Mouse (Mus musculus) liver, embryonic 16.5 days (tissue): ENCODE results near the gene Rprml. TPM values are rescaled to one million over a fixed set of nuclear protein-coding genes. Genes with fewer than 3 reads are reported as not detected.

ENCODE experiments used
- ATAC-seq: fragments of 200-750 bp; cut with Nextera tagmentation; 2 replicates; pipeline ENCODE4 v1.8.0; 2017; ENCODE audit warnings: low read depth, mild to moderate bottlenecking, moderate number of reproducible peaks, moderate library complexity
- H3K27ac ChIP-seq: fragments of 300-500 bp; sonication (generic); 2 replicates; pipeline ENCODE4 v1.5.1; 2014; ENCODE audit warnings: mild to moderate bottlenecking, low read length
- H3K27me3 ChIP-seq: fragments of 300-500 bp; sonication (generic); 2 replicates; pipeline ENCODE4 v1.6.1; 2014; ENCODE audit warnings: low read depth, low read length, mixed read lengths; ENCODE audit not compliant: control insufficient read depth, insufficient read depth
- H3K36me3 ChIP-seq: fragments of 300-500 bp; sonication (generic); 2 replicates; pipeline ENCODE4 v1.6.1; 2014; ENCODE audit warnings: mild to moderate bottlenecking; ENCODE audit not compliant: control insufficient read depth, insufficient read depth
- H3K4me1 ChIP-seq: fragments of 300-500 bp; sonication (generic); 2 replicates; pipeline ENCODE4 v1.6.1; 2014; ENCODE audit warnings: low read depth, low read length, mixed read lengths; ENCODE audit not compliant: control insufficient read depth
- H3K4me2 ChIP-seq: fragments of 300-500 bp; sonication (generic); 2 replicates; pipeline ENCODE4 v1.6.1; 2014; ENCODE audit warnings: low read depth, low read length, mixed read lengths
- H3K4me3 ChIP-seq: fragments of 300-500 bp; sonication (generic); 2 replicates; pipeline ENCODE4 v1.5.1; 2014; ENCODE audit warnings: low read depth, mild to moderate bottlenecking, low read length
- H3K9ac ChIP-seq: fragments of 300-500 bp; sonication (generic); 2 replicates; pipeline ENCODE4 v1.6.1; 2014; ENCODE audit warnings: low read depth, low read length
- H3K9me3 ChIP-seq: fragments of 300-500 bp; sonication (generic); replicated peaks from 2 replicates; pipeline ENCODE4 v1.6.1; 2016; ENCODE audit warnings: low read length; ENCODE audit not compliant: control insufficient read depth
- WGBS: fragments of 180-500 bp; shearing (Covaris S2); extraction: QIAGEN DNeasy Blood & Tissue Kit; methylation state at CpG from one replicate; pipeline ENCODE4 v1.1.7; 2014; ENCODE audit not compliant: insufficient replicate concordance; 5-methylcytosine and 5-hydroxymethylcytosine counted together
- polyA plus RNA-seq: library from polyadenylated mRNA; unstranded; fragments of >200 nt; fragmentation: Nextera tagmentation; extraction: Ambion mirVana; gene quantifications from 2 replicates; pipeline ENCODE4 v1.2.1, GENCODE M21; 2015

The Rprml gene
- polyA plus RNA-seq, result not detected in 2 replicates

DNA sequence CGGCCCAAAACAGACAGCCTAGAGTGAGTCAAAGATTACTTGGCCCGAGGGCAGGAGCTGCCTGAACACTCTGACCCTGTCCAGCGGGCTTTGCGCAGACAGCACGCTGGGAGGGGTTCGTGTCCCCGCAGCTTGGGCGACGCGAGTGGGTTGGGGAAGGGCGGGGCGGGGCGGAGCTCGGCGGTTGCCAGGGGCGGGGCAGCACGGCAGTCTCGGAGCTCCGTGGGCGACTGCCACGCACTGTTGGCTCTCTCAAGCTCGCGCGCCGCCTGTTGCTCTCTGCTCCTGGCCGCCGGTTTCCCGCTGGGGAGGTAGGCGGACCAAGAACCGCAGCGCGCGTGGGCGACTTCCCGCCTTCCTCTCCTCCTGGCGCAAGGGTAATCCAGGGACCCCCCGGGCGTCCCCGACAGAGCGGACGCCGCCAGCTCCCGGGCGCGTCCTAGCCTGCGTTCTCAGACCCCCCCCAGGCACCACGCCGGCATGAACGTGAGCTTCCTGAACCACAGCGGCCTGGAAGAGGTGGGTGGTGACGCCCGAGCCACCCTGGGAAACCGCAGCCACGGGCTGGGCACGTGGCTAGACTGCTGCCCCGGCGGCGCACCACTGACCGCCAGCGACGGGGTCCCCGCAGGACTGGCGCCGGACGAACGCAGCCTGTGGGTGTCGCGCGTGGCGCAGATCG is at the start of gene Rprml:
TSS of gene Rprml (plus strand) at position 270 of the 682 bp plus-strand sequence.
- no peaks in the 10 kb centered on the region for H3K9me3 ChIP-seq
- no peaks in the 10 kb centered on the region for H3K4me1 ChIP-seq
- peak within 1 kb of the TSS; percentile 25; the same call in 1 of the 2 replicates for H3K4me2 ChIP-seq
- peak within 1 kb of the TSS; percentile 15 for H3K4me3 ChIP-seq
- no peak within 1 kb of the TSS for H3K27ac ChIP-seq
- no peaks in the 10 kb centered on the region for H3K36me3 ChIP-seq
- peaks cover 44% of the 10 kb centered on the region for H3K27me3 ChIP-seq
- H3K9ac ChIP-seq, result no peak within 1 kb of the TSS
- WGBS, result 2% methylated on average over 67 of the region's 71 CpGs
- ATAC-seq, result no peak

DNA sequence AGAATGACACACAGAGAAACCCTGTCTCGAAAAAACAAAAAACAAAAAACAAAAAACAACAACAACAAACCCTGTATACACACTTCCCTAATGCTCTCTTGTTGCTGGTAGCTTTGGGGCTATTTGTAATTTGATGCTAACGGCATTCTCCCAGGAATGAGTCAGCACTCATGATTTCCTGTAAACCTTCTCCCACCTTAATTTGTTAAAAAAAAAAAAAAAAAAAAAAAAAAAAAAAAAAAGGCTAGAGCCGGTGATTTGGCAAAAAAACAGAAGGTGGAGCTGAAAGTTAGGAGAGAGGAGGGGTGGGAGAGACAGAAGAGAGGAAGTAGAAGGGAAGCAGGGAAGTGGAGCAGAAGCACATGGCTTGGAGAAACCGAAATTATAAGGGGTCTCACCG is 42.8 kb upstream of the Rprml start:
- 21% methylated on average over 5 of the region's 5 CpGs for WGBS
- H3K9me3 ChIP-seq, result no peaks in the 10 kb centered on the region

DNA sequence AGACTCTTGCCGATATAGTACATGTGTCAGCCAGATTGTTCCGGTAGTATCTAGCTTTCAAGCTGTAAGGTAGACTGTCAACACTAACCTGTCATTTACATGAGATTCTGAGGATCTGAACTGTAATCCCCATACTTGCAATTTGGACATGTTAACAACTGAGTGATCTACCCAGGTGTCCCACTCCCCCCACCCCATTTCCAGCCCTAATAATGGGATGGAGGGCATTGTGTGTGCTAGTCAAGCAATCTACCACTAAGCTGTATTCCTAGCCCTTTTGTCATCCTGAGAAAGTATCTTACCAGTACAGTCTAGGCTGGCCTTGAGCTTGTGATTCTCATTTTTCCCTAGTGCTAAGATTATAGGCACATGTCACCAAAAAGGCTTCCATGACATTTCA is 38.6 kb upstream of the Rprml start:
- Histone ChIP-seq H3K4me2 (no peak overlapping the region), H3K4me3 (no peak overlapping the region), H3K27ac (no peak overlapping the region), H3K27me3 (no peaks in the 10 kb centered on the region), H3K9ac (no peak overlapping the region), H3K4me1 (no peaks in the 10 kb centered on the region), H3K9me3 (no peaks in the 10 kb centered on the region), H3K36me3 (no peaks in the 10 kb centered on the region)
- WGBS, result 67% methylated on average over 2 of the region's 2 CpGs
- ATAC-seq, result no peak

More for the DNA sequence above, 42.8 kb upstream of the Rprml start:
- H3K27ac ChIP-seq, result no peak overlapping the region
- H3K36me3 ChIP-seq, result no peaks in the 10 kb centered on the region
- ATAC-seq, result no peak
- no peak overlapping the region for H3K9ac ChIP-seq
- H3K4me2 ChIP-seq, result no peak overlapping the region
- no peaks in the 10 kb centered on the region for H3K27me3 ChIP-seq
- no peaks in the 10 kb centered on the region for H3K4me1 ChIP-seq
- H3K4me3 ChIP-seq, result no peak overlapping the region

DNA sequence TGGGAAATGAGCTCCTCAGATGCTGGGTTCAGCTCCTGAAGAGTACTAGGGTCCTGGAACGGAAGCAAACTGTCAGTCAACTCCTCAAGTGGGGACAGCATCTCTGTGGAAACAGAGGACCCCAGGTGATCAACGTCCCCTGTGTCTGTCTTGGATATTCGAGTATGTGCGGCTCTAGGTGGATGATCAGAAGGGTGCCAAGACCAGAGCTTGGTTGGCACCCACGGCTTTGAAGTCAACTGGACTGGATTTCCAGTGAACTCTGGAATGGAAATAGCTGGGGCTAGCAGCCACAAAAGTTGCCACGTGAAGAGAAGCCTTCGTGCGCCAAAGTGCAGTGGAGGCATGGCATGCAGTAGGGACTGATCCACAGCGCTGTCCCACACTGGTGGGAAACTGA is 28.3 kb upstream of the Rprml start, which contains the start of gene Gm884:
TSS of gene Gm884 (minus strand) at position 101 of the 400 bp plus-strand sequence.
- Histone ChIP-seq H3K9me3 (no peaks in the 10 kb centered on the region), H3K4me2 (no peak within 1 kb of the TSS), H3K27me3 (no peaks in the 10 kb centered on the region), H3K4me1 (no peaks in the 10 kb centered on the region), H3K4me3 (no peak within 1 kb of the TSS), H3K9ac (no peak within 1 kb of the TSS), H3K27ac (no peak within 1 kb of the TSS), H3K36me3 (no peaks in the 10 kb centered on the region)
- WGBS, result 63% methylated on average over 9 of the region's 9 CpGs
- no peak for ATAC-seq

DNA sequence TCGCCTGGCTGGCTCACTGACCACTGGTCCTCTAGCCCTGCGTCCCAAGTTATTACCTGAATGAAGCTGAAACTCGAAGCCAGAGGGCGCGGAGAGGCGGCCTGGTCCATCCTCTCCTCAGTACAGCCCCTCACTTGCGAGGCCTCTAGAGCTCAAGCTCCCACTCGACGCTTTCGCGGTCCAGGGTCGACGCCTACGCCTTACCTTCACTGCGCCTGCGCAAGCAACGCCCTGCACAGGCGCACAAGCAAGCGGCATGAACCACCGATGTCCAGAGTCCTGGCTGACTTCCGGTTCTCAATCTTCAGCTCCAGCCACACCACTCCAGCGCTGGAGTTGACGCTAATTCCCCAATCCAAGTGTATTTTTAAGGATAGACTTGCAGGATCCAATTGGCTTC is 21.9 kb upstream of the Rprml start:
- H3K36me3 ChIP-seq, result no peaks in the 10 kb centered on the region
- WGBS, result 71% methylated on average over 23 of the region's 23 CpGs
- H3K4me3 ChIP-seq, result no peak overlapping the region
- no peaks in the 10 kb centered on the region for H3K4me1 ChIP-seq
- H3K27me3 ChIP-seq, result no peaks in the 10 kb centered on the region
- H3K9ac ChIP-seq, result no peak overlapping the region
- H3K27ac ChIP-seq, result no peak overlapping the region
- H3K9me3 ChIP-seq, result no peaks in the 10 kb centered on the region
- ATAC-seq, result no peak
- no peak overlapping the region for H3K4me2 ChIP-seq

DNA sequence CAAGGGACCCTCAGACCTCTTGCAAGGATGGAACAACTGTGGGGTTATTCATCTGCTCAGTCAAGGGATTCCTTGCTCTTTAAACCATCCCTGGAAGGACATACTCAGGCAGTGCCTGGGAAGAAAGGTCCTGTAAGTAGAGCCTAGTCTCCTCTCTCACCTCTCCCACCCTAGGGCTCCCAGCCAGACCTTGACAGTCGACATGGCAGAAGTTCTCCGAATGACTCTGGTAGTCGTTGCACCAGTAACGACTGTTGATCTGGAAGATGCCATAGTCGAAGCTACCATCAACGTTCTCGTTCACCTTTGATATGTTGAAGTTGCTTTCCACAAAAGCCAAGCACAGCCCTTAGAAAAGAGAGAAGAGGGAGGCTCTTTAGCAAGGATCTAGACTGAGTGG is 14.6 kb upstream of the Rprml start:
- ATAC-seq, result no peak
- Histone ChIP-seq H3K36me3 (no peaks in the 10 kb centered on the region), H3K9ac (no peak overlapping the region), H3K9me3 (no peaks in the 10 kb centered on the region), H3K27me3 (no peaks in the 10 kb centered on the region), H3K4me3 (no peak overlapping the region), H3K4me2 (no peak overlapping the region), H3K4me1 (no peaks in the 10 kb centered on the region), H3K27ac (no peak overlapping the region)
- 71% methylated on average over 7 of the region's 7 CpGs for WGBS

DNA sequence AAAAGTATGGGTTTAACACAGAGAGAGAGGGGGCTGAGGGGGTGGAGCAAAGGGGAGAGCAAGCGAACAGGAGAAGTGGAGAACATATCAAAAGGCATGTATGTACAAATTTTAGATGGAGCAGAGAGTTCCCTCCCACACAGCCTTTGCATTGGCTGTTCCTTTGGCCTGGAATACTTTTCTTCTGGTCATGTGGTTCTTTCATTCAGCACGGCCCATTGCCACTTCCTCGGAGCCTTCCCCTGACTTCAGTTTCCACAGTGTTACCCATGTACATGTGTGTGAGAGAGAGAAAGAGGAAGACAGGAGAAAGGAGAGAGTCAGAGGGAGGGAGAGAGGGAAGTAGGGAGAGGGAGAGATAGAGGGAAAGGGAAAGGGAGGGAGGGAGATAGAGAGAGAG is 13.9 kb upstream of the Rprml start:
- no peak for ATAC-seq
- no peak overlapping the region for H3K4me3 ChIP-seq
- H3K27me3 ChIP-seq, result peaks cover 6% of the 10 kb centered on the region; the same call in 1 of the 2 replicates
- no peaks in the 10 kb centered on the region for H3K9me3 ChIP-seq
- H3K9ac ChIP-seq, result no peak overlapping the region
- no peak overlapping the region for H3K27ac ChIP-seq
- H3K4me1 ChIP-seq, result no peaks in the 10 kb centered on the region
- no peak overlapping the region for H3K4me2 ChIP-seq
- WGBS, result 54% methylated on average over 3 of the region's 3 CpGs
- no peaks in the 10 kb centered on the region for H3K36me3 ChIP-seq

DNA sequence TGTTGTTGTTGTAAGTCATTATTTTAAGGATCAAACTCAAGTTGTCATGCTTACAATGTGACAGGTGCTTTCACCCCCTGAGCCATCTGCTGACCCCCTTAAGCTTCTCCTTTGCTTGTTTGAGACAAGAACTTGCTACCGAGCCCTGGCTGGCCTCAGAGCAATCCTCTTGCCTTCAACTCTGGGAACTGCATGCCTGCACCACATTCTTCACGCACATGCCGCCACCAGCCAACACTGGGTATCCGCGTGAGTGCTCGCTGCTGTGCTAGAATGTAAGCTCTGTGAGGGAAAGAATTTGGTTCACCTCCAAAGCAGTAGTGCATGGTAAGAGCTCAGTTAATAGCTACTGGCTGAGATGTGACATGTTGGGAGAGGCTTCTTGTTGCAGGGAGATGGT is 13.1 kb upstream of the Rprml start:
- H3K4me2 ChIP-seq, result no peak overlapping the region
- H3K4me3 ChIP-seq, result no peak overlapping the region
- H3K27me3 ChIP-seq, result peaks cover 7% of the 10 kb centered on the region; the same call in 1 of the 2 replicates
- 70% methylated on average over 6 of the region's 6 CpGs for WGBS
- no peak overlapping the region for H3K27ac ChIP-seq
- no peaks in the 10 kb centered on the region for H3K9me3 ChIP-seq
- no peak for ATAC-seq
- no peak overlapping the region for H3K9ac ChIP-seq
- H3K4me1 ChIP-seq, result no peaks in the 10 kb centered on the region
- no peaks in the 10 kb centered on the region for H3K36me3 ChIP-seq

DNA sequence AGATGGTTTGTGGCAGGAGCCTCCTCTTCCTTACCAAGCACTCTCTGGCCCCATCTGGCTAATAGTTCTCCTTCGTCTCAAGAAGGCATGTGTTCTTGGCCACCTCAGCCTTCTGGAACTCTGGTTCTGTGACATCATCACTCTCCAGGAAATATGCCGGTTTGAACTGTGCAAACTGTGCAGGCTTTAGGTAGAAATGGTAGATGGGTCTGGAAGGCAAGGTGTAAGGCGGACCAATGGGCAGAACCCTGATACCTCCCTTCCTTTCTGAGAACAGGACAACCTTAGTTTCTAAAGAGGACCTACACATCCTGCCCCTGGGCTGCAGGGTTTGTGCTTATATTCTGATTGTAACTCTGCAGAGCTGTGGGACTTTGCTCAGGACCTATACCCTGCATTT is 10.6 kb upstream of the Rprml start, which contains the start of gene Lyzl6:
TSS of gene Lyzl6 (minus strand) at position 101 of the 400 bp plus-strand sequence.
- Histone ChIP-seq H3K4me2 (no peak within 1 kb of the TSS), H3K27ac (no peak within 1 kb of the TSS), H3K9me3 (no peaks in the 10 kb centered on the region), H3K9ac (no peak within 1 kb of the TSS), H3K36me3 (no peaks in the 10 kb centered on the region), H3K27me3 (peaks cover 7% of the 10 kb centered on the region; the same call in 1 of the 2 replicates), H3K4me3 (no peak within 1 kb of the TSS), H3K4me1 (no peaks in the 10 kb centered on the region)
- no peak for ATAC-seq
- WGBS, result 51% methylated on average over 3 of the region's 3 CpGs
